Mouse (Mus musculus): ENCODE measurements around the gene Cfap99. TPM values are rescaled to one million over a fixed set of nuclear protein-coding genes. Genes with fewer than 3 reads are reported as not detected.

Cfap99 gene
- 0.07 and 0.09 TPM in 2 replicates for polyA plus RNA-seq (2012; rRNA removed; ENCODE audit: low replicate concordance)

GRCm38 (mm10) chr5:34288154-34288716 lies at the start of gene Cfap99, which contains the start of gene Zfyve28:
Gene Cfap99, plus strand, starts transcription at chr5:34288600.
Gene Zfyve28, minus strand, starts transcription at chr5:34288449.

GRCm38 (mm10) chr5:34336097-34336774 lies 47.8 kb downstream of the Cfap99 start, which contains the start of gene Rnf4:
Gene Rnf4, plus strand, starts transcription at chr5:34336289.

GRCm38 (mm10) chr5:34369341-34370021 lies 81.1 kb downstream of the Cfap99 start, which contains the start of gene Fam193a:
Gene Fam193a, plus strand, starts transcription at chr5:34369933.

Other genes with a start within 250 kb of the Cfap99 start
- gene Poln, start 119.2 kb upstream of the Cfap99 start, polyA plus RNA-seq (2012; rRNA removed; ENCODE audit: low replicate concordance): 8.8 and 23.6 TPM in 2 replicates
- gene Haus3, start 119.1 kb upstream of the Cfap99 start, polyA plus RNA-seq (2012; rRNA removed; ENCODE audit: low replicate concordance): 0.76 and 1.7 TPM in 2 replicates
- gene Mxd4, start 100.9 kb upstream of the Cfap99 start, polyA plus RNA-seq (2012; rRNA removed; ENCODE audit: low replicate concordance): 233 and 332 TPM in 2 replicates
- 3.1 and 7.0 TPM in 2 replicates for gene Zfyve28, start 151 bp upstream of the Cfap99 start, polyA plus RNA-seq (2012; rRNA removed; ENCODE audit: low replicate concordance)
- 51.0 and 113 TPM in 2 replicates for gene Rnf4, start 47.7 kb downstream of the Cfap99 start, polyA plus RNA-seq (2012; rRNA removed; ENCODE audit: low replicate concordance)
- 38.5 and 47.4 TPM in 2 replicates for gene Fam193a, start 81.3 kb downstream of the Cfap99 start, polyA plus RNA-seq (2012; rRNA removed; ENCODE audit: low replicate concordance)
- 28.8 and 39.2 TPM in 2 replicates for gene Tnip2, start 225.4 kb downstream of the Cfap99 start, polyA plus RNA-seq (2012; rRNA removed; ENCODE audit: low replicate concordance)
- 24.7 and 31.2 TPM in 2 replicates for gene Sh3bp2, start 237.2 kb downstream of the Cfap99 start, polyA plus RNA-seq (2012; rRNA removed; ENCODE audit: low replicate concordance)

All from mammary gland, adult 2 months (tissue).